Mouse (Mus musculus) E14TG2a.4 (cell line): ENCODE measurements around the gene Muc3.
A peak's percentile ranks its signal among the peaks of the same experiment; 100 is the strongest.

Experiments
- CTCF ChIP-seq: conservative IDR thresholded peaks from 2 replicates; pipeline ENCODE4 v1.5.1; 2014; ENCODE audit warnings: low read length
- NANOG ChIP-seq: IDR thresholded peaks from 2 replicates; pipeline ENCODE4 v1.6.1; 2014; ENCODE audit warnings: borderline replicate concordance, low read length, mixed read lengths
- POU5F1 ChIP-seq: IDR thresholded peaks from 2 replicates; pipeline ENCODE4 v1.6.1; 2014; ENCODE audit warnings: low read length, borderline replicate concordance

GRCm38 (mm10) chr5:137107024-137107423 is 42.1 kb downstream of the Muc3 start:
- TF ChIP-seq CTCF (peak; percentile 78), NANOG (no peak), POU5F1 (no peak)
